Mouse (Mus musculus): Measurements from ENCODE around the gene Wdr19.

GRCm38 (mm10) chr5:65287751-65288701 is 88.5 kb downstream of the Wdr19 start:
- no peak for TF ChIP-seq TAL1 (IDR thresholded peaks at IDR 0.05; ENCODE audit: low read length)
- TF ChIP-seq GATA1 (IDR thresholded peaks at IDR 0.05; ENCODE audit: low read length), result no peak

All from erythroblast, embryonic 14.5 days (primary cell).